Mouse (Mus musculus): ENCODE data around the gene Ubxn10.

GRCm38 (mm10) chr4:138711051-138711820 lies 25.7 kb downstream of the Ubxn10 start:
- TF ChIP-seq POLR2A (IDR thresholded peaks at IDR 0.05; ENCODE audit: control insufficient read depth, extremely low read depth, insufficient read depth, low read length, poor library complexity): no peak
- no peak for TF ChIP-seq CTCF (IDR thresholded peaks at IDR 0.05; ENCODE audit: borderline replicate concordance, control insufficient read depth, extremely low read depth, insufficient read depth, low read length, poor library complexity)

Measured in thymus, adult 2 months (tissue).